Mouse (Mus musculus): ENCODE data around the gene Atp5g1. TPM values are rescaled to one million over a fixed set of nuclear protein-coding genes. Genes with fewer than 3 reads are reported as not detected.
A peak's percentile ranks its signal among the peaks of the same experiment; 100 is the strongest.
"Not testable (repeated sequence)": the region's sequence is repeated elsewhere in the genome, so short reads cannot be mapped to it uniquely, and the experiment has no call there.

The Atp5g1 gene
- polyA plus RNA-seq, 1 experiment from 2014 or later = 738 TPM

DNA sequence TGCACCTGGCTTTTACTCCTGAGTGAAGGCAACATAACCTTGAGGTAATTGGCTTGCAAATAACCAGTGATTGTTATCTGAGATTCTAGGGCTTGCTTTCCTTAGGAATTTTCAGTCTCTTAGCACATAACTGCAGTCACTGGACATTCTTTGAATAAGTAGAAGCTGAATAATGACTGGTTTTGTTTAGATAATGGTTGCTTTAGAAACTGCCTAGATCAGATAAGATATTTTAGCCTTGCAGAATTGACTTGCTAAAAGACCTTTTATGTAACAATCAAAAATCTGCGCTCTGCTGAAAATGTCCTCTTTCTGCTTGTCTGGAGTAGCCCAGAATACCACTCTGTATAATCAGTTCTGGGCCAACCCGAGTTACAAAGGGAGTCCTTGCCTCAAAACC, 38.6 kb upstream of the Atp5g1 start:
- Histone ChIP-seq H3K27me3 (ENCODE audit: insufficient read depth, low read length) (no peaks in the 10 kb centered on the region), H3K27ac (ENCODE audit: low read depth) (0 out of 2 replicates have a peak overlapping the region, but pooled peaks have one; percentile 37), H3K4me1 (ENCODE audit: insufficient read depth) (no peaks in the 10 kb centered on the region), H3K4me3 (ENCODE audit: low read depth, low read length) (no peak overlapping the region), H3K36me3 (ENCODE audit: insufficient read depth) (no peaks in the 10 kb centered on the region), H3K9ac (no peak overlapping the region), H3K4me2 (no peak overlapping the region), H3K9me3 (ENCODE audit: low read depth, low read length) (no peaks in the 10 kb centered on the region)
- ATAC-seq (ENCODE audit: insufficient read depth) = no peak
- no peak for TF ChIP-seq CTCF (IDR thresholded peaks at IDR 0.05; ENCODE audit: low read depth)
- peak; percentile 26 for DNase-seq
- WGBS = 35% methylated on average over 2 of the region's 2 CpGs

GRCm38 (mm10) chr11:96111751-96112150, 36.3 kb upstream of the Atp5g1 start, which contains the start of gene Calcoco2:
TSS of gene Calcoco2 (minus strand) at chr11:96111964.
- no peaks in the 10 kb centered on the region for H3K27me3 ChIP-seq (ENCODE audit: insufficient read depth, low read length)
- DNase-seq (no peak), ATAC-seq (ENCODE audit: insufficient read depth) (no peak)
- H3K36me3 ChIP-seq (ENCODE audit: insufficient read depth) = no peaks in the 10 kb centered on the region
- no peaks in the 10 kb centered on the region for H3K4me1 ChIP-seq (ENCODE audit: insufficient read depth)
- H3K4me2 ChIP-seq = no peak within 1 kb of the TSS
- no peak within 1 kb of the TSS for H3K27ac ChIP-seq (ENCODE audit: low read depth)
- 42% methylated on average over 14 of the region's 14 CpGs for WGBS
- H3K9me3 ChIP-seq (ENCODE audit: low read depth, low read length) = no peaks in the 10 kb centered on the region
- no peak within 1 kb of the TSS for H3K9ac ChIP-seq
- no peak within 1 kb of the TSS for H3K4me3 ChIP-seq (ENCODE audit: low read depth, low read length)
- TF ChIP-seq CTCF (IDR thresholded peaks at IDR 0.05; ENCODE audit: low read depth) = no peak

GRCm38 (mm10) chr11:96110950-96111349, 35.5 kb upstream of the Atp5g1 start:
- H3K36me3 ChIP-seq (ENCODE audit: insufficient read depth); DNase-seq; H3K9ac ChIP-seq; H3K4me3 ChIP-seq (ENCODE audit: low read depth, low read length); H3K4me2 ChIP-seq; H3K27ac ChIP-seq (ENCODE audit: low read depth); ATAC-seq (ENCODE audit: insufficient read depth); H3K4me1 ChIP-seq (ENCODE audit: insufficient read depth); H3K27me3 ChIP-seq (ENCODE audit: insufficient read depth, low read length); H3K9me3 ChIP-seq (ENCODE audit: low read depth, low read length): not testable (repeated sequence)
- 58% methylated on average over 2 of the region's 2 CpGs for WGBS
- peak; percentile 37 for TF ChIP-seq CTCF (IDR thresholded peaks at IDR 0.05; ENCODE audit: low read depth)

DNA sequence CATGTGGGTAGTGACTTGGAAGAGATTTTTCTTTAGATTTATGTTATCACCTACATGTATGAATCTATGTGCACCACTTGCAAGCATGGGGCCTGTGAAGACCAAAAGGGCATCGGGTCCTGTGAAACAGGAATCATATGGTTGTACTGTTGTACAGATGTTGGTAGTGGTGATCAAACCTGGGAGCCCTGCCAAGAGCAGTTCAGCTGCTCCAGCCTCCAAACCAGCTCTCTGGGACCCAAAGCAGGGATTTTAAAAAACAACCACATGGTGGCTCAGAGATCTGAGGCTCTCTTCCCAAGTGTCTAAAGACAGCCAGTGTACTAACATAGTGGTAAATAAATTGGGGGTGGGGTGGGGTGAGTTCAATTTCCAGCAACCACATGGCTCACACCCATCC, 32.9 kb upstream of the Atp5g1 start:
- Histone ChIP-seq H3K4me3 (ENCODE audit: low read depth, low read length) (no peak overlapping the region), H3K9ac (no peak overlapping the region), H3K36me3 (ENCODE audit: insufficient read depth) (no peaks in the 10 kb centered on the region), H3K27ac (ENCODE audit: low read depth) (no peak overlapping the region), H3K27me3 (ENCODE audit: insufficient read depth, low read length) (no peaks in the 10 kb centered on the region), H3K4me1 (ENCODE audit: insufficient read depth) (no peaks in the 10 kb centered on the region), H3K9me3 (ENCODE audit: low read depth, low read length) (no peaks in the 10 kb centered on the region), H3K4me2 (no peak overlapping the region)
- WGBS = 82% methylated on average over 1 of the region's 1 CpGs
- ATAC-seq (ENCODE audit: insufficient read depth) (no peak), DNase-seq (peak; percentile 57)
- no peak for TF ChIP-seq CTCF (IDR thresholded peaks at IDR 0.05; ENCODE audit: low read depth)

- DNase-seq = peak; percentile 72
- no peak overlapping the region for H3K4me3 ChIP-seq (ENCODE audit: low read depth, low read length)
- 4% methylated on average over 3 of the region's 3 CpGs for WGBS
- H3K9ac ChIP-seq = no peak overlapping the region
- H3K36me3 ChIP-seq (ENCODE audit: insufficient read depth) = no peaks in the 10 kb centered on the region
- TF ChIP-seq CTCF (IDR thresholded peaks at IDR 0.05; ENCODE audit: low read depth) = peak; percentile 94
- ATAC-seq (ENCODE audit: insufficient read depth) = no peak
- H3K27ac ChIP-seq (ENCODE audit: low read depth) = no peak overlapping the region
- no peak overlapping the region for H3K4me2 ChIP-seq
- no peaks in the 10 kb centered on the region for H3K27me3 ChIP-seq (ENCODE audit: insufficient read depth, low read length)
- no peaks in the 10 kb centered on the region for H3K4me1 ChIP-seq (ENCODE audit: insufficient read depth)
- no peaks in the 10 kb centered on the region for H3K9me3 ChIP-seq (ENCODE audit: low read depth, low read length)
Measured at GRCm38 (mm10) chr11:96093361-96093760, 17.9 kb upstream of the Atp5g1 start.

- H3K36me3 ChIP-seq (ENCODE audit: insufficient read depth) = no peaks in the 10 kb centered on the region
- no peak overlapping the region for H3K9ac ChIP-seq
- H3K4me2 ChIP-seq = no peak overlapping the region
- no peaks in the 10 kb centered on the region for H3K9me3 ChIP-seq (ENCODE audit: low read depth, low read length)
- H3K27me3 ChIP-seq (ENCODE audit: insufficient read depth, low read length) = no peaks in the 10 kb centered on the region
- H3K4me1 ChIP-seq (ENCODE audit: insufficient read depth) = no peaks in the 10 kb centered on the region
- WGBS = 43% methylated on average over 7 of the region's 7 CpGs
- H3K27ac ChIP-seq (ENCODE audit: low read depth) = no peak overlapping the region
- DNase-seq = no peak
- ATAC-seq (ENCODE audit: insufficient read depth) = no peak
- H3K4me3 ChIP-seq (ENCODE audit: low read depth, low read length) = no peak overlapping the region
- no peak for TF ChIP-seq CTCF (IDR thresholded peaks at IDR 0.05; ENCODE audit: low read depth)
Measured at GRCm38 (mm10) chr11:96092674-96093291, 17.3 kb upstream of the Atp5g1 start.

GRCm38 (mm10) chr11:96091073-96091472, 15.6 kb upstream of the Atp5g1 start:
- Histone ChIP-seq H3K36me3 (ENCODE audit: insufficient read depth) (no peaks in the 10 kb centered on the region), H3K9ac (no peak overlapping the region), H3K27me3 (ENCODE audit: insufficient read depth, low read length) (no peaks in the 10 kb centered on the region), H3K4me1 (ENCODE audit: insufficient read depth) (no peaks in the 10 kb centered on the region), H3K4me3 (ENCODE audit: low read depth, low read length) (no peak overlapping the region), H3K9me3 (ENCODE audit: low read depth, low read length) (no peaks in the 10 kb centered on the region), H3K27ac (ENCODE audit: low read depth) (no peak overlapping the region), H3K4me2 (no peak overlapping the region)
- ATAC-seq (ENCODE audit: insufficient read depth) = no peak
- 59% methylated on average over 2 of the region's 2 CpGs for WGBS
- peak; percentile 57 for TF ChIP-seq CTCF (IDR thresholded peaks at IDR 0.05; ENCODE audit: low read depth)
- peak; percentile 49 for DNase-seq

Measured in lung, embryonic 14.5 days (tissue).